Mouse (Mus musculus) A20 (cell line): ENCODE measurements around the gene Tln2.

ENCODE experiments used
- DNase-seq: peaks from one replicate; pipeline ENCODE4 v3.0.0-alpha.2; 2011; ENCODE audit warnings: low read depth, low spot score

The Tln2 gene

DNA sequence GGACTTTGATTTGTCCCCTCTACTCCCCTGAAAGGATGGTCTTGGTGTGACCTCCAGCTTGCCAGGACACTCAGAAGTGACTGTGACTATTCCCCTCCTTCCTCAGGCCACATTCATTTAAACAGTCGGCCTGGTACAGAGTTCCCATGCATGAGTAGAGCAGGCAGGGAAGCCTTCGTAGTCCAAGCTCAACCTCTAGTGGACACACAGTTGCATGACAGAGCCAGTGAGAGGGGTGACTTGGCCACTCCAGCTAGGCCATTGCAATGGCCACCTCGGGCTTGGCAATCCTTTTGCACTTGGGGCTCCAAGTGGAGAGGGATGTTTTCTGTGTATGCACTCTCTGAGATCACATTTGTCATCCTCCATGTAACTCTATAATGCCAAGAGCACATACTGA is 285.2 kb downstream of the Tln2 start:
- no peak for DNase-seq

DNA sequence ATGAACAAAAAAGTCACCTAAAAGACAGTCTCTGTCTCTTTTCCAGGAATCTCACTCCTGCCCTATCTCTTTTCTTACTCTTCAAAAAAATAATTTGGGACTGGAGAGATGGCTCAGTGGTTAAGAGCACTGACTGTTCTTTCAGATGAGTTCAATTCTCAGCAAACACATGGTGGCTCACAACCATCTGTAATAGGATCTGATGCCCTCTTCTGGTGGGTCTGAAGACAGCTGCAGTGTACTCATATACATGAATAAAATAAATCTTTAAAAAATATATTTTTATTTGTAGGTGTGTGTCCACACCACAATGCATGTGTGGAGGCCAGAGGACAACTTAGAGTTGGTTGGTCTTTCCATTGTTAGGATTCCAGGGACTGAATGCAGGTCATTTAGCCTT is 286.1 kb downstream of the Tln2 start:
- DNase-seq, result no peak

DNA sequence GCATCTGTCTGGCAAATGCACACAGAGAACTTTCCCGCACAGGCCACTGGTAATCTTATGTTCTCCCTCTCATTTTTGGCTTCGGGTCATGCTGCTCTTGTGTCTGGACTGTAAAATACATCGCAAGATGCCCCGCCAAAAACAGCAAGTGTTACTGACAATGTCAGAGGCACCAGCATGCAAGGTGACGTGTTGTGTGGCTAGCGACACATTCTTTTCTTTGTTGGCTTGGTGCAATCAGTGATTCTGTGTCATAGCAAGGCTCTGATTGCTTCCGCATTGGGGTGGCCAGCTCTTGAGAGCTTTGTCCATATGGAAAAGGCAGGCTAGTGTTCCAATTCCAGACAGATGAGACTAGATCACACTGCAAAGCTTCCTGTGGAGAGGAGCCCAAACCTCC is 288.8 kb downstream of the Tln2 start:
- no peak for DNase-seq

DNA sequence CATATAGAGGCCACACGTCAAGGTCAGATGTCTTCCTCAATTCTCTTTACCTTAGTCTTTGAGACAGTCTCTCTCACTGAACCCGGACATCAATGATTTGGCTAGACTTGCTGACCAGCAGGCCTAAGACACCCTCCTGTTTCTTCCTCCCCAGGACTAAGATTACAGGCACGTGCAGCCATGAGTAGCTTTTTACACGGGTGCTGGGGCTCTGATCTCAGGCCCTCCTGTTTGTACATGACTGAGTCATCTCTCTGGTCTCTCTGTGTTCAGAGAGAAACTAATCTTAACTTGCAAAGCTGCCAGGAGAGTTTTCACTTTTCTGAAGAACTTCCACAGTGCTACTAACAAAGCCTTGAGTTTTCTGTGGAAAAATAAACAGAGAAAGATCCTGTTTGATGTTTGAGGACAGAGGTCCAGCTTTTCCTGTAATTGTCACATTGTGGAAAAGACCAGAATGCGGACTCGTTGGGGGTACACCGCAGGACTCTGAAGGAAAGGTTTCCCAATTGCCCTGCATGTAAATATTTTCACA is 289.4 kb downstream of the Tln2 start:
- no peak for DNase-seq

DNA sequence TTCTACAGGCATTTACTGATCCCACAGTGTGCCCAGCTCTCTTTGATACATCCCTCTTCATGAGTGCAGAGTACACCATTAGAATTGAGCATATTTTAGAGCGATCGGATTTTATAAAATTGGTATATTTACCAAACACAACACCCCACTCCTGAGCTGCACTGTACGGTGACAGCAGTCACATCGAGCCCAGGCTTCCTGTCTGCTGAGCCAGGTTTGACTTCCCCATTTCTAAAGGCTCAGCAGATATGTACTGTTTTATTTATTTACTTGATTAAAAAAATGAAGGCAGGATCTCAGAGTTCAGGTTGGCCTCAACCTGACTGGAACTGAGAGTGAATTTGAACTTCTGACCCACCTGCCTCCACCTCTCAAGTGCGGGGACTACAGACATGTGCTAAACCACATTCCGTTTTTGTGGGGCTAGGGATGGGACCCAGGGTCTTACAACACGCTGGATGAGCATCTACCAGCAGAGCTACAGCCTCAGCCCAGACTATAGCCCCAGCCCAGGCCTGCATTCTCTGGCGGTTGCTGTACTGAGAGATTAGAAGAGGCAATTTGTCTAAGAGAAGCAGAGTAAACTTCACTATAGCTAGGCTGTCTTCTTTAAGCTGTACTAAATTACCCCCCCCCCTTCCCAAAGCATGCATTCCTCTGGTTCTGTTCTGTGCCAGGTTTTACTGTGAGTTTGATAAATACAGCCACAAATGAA is 292.1 kb downstream of the Tln2 start:
- DNase-seq, result peak; percentile 9

DNA sequence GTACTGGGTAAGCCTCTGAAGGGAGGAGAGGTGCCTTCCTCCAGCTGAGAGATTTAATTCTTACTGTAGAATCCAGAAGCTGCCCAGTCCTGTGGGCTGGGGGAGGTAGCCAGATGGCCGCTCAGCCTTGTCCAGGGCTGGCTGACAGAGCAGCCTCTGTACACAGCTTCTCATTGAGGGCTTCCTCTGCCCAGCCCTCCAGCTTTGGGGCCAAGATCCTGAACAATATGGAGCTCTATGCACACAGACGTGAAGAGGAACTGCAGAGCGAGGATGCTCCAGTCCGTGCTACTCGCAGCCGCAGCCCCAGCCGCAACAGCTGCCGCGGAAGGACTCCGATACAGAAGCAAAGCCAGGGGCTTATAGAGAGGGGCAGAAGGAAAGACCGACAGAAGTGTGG is 294.0 kb downstream of the Tln2 start:
- DNase-seq, result no peak

DNA sequence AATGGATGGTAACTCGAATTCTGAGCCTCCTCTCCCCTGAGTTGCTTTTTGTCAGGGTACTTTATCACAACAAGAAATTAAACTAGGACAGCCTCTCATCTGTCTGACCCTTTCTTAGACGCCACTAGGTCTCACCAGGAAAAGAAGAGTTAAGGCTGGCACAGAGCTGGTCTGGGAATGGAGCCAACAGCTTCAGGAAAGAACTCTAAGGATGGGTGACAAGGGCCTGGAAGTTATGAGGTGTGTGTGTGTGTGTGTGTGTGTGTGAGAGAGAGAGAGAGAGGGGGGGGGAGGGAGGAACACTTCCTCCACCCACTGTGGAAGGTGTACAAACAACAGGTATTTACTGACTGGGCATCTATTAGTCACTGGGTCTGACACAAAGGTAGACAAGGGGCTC is 294.6 kb downstream of the Tln2 start:
- no peak for DNase-seq

DNA sequence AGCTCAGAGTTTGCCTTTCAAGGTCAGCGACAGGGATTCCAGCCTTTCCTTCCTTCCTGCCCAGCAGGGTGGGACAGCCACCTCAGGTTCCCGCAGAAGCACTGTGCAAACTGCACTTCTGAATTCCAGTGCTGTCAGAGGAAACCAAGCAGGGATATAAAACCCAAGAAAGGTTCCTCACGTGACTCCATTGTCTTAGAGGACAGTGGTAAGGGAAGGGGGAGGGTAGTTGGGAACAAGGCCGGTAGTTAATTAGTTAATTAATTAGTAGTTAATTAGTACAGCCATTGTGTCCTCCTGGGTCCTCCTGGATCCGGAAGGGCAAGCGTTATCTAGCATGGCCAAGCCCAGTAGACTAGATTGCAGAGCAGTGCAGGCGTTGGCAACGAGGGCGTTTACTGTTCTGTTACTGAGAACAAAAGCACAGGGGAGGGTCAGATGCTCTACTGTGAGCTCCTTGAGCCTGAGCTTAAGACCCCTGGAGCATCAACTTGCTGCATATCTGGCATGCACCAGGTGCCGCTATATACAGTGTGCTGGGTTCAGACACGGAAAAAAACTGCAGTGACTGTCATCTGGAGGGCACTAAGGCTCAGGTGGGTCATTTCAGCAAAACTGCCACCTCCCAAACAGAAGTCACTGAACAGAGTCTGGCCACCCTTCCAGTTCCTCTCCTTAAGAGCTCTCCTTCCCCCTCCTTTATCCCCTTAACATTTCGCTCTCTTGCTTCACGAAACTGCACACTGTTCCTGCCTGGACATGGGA is 298.5 kb downstream of the Tln2 start:
- DNase-seq, result no peak

DNA sequence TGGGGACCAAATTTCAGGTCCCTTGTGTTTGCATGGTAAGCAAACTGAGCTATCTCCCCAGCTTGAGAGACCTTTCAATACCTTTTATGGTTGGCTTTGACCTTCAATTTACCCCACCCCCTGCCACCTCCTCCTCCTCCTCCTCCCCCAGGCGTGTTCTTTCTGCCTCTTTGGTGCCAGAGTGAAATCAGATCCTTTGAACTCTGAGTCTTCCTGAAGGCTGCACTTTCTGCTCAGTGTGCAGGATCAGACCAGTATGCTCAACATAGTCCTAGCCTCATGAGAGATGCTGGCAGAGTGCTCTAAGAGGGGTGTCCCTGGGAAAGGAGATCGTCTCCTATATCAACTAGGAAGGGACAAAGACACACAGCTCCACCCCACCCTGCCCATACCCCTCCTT is 309.4 kb downstream of the Tln2 start:
- DNase-seq, result no peak

DNA sequence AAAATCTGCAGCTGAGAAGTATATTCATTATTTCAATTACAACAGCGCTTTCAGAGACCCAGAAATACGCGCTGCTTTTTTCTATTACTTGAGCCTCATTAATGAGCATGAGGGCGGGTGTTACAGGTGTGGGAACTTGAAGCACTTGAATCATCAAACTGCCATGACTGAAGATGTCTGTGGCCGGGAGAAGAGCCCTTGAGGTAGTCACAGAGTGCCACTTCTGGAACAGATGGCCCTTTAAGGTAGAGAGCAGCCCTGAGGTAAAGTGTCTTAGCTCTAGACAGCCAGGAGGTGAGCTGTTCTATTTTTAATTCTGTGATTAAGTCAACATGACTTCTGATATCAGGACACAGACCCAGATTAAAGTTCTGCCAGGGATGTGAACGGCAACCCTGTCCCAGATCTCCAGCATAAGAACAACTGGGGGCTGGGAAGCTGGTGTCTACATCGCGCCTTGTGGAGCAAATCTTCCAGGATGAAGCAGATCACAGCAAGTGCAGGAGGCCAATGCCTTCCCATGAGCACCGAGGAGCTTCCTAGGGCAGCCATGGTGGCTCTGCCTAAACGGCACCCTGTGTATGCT is 312.0 kb downstream of the Tln2 start:
- no peak for DNase-seq

DNA sequence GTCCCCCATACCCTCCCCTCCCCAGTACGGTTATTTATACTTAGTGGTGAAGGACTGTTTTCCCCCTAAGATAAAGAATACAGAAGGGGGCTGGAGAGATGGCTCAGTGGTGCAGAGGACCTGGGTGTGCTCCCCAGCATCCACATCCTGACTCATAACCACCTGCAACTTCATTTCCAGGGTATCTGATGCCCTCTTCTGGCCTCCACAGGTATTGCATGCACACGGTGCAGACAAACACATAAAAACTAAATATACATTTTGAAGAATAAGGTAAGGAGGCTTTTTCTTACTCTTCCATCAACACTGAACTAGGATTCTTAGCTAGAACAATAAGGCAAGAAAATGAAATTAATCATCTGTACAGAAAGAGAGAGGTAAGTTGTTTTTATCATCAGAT is 314.2 kb downstream of the Tln2 start:
- DNase-seq, result peak; percentile 16

DNA sequence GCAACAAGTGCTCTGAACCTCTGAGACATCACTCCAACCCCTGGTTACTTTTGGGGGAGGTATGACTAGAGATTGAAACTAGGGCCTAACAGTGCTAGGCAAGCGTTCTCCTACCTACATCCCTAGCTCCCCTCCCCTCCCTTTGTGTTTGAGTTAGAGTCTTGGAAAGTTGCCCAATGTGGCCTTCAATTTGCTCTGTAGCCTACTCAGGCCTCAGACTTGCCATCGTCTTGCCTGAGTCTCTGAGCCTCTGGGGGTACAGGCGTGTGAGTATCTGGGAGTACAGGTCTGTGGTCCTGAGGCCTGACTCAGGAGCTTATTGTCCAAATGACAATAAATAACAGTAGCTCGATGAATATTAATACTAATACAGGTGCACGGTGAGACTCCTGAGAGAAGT is 317.8 kb downstream of the Tln2 start:
- no peak for DNase-seq

DNA sequence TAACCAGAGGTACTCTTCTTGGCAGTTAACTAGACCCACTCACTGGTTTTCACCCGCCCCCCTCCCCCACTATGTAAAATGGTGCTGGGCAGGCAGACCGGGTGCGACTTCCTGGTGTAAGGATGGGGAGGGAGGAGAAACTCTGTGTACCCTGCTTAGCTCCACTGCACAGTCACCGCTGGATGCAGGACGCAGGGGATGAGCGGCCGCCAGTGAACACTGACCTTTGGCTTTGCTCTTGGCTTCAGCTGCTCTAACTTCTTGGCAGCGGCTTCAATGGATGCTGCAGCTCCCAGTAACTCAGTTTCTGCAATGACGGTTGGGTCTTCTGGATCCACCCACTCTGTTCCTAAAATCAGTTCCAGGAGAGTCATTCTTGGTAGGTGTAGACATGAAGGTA is 319.0 kb downstream of the Tln2 start:
- no peak for DNase-seq

DNA sequence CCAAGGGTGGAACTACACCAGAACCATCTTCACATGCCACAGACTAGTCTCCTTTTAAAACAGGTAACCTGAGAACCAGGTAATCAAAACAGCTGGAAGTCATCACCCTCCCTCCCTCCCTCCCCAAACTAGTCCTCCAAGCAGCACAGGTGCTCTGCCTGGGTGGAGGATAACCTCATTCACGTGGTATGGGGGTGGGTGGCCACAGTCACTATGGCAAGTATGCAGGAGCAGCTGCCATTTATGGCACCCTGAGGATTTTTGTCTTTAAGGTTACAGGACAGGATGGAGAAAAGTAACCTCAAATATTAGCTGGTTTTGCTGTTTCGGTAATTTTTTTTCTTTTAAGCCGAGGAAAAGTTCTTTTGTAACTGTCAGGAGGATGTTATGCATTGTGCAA is 322.5 kb downstream of the Tln2 start:
- no peak for DNase-seq

DNA sequence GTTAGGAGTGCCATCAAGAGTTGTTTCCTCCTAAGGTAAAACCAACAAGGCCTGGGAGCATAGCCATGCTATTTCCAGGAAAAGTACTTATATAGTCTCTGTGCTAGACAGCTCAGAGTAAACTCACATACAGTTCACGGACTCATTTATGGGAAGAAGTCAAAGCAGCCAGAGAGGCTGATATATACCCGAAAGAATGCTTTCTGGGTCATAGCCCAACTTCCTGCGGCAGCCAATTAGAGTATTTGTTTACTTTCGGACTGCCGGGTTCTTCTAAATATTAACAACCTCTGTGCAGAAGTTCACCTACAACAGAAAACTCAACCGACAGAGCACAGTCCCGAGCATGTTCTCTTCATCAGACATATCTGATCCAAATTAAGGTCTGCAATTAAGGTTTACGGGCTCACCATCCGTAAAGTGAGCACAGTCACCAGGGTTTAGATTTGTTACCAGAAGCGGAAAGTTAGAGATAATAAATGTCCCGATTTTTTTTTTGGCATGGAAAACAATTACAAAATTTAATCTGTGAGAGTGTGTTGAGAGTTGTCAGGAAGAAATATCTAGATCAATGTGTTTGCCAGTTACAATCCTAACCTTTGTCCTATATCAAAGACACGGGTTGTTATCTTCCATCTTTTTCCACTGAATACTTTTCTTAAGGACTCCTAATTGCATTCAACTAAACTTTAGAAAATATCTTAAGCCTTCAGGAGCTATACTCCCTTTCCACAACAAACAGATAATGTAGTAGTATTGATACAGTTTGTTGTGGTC is 323.9 kb downstream of the Tln2 start:
- no peak for DNase-seq

DNA sequence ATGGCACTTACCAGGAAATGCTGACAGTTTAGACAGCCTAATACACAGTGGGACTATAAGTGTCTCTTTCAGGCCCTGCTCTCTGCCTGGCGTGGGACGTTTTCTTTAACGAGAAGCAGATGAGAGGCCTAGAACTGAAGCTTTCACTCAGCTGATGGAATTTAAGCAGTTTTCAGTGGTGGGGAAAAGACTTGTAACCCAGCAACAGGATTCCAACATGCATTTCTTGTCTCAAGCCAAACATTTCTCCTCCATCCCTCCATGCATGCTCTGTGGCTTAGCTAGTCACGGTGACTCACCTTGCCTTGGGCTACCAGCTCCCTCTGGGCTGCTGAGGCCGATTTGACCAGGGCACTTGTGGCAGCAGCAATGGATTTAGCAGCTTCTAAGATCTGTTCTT is 330.5 kb downstream of the Tln2 start:
- DNase-seq, result no peak

DNA sequence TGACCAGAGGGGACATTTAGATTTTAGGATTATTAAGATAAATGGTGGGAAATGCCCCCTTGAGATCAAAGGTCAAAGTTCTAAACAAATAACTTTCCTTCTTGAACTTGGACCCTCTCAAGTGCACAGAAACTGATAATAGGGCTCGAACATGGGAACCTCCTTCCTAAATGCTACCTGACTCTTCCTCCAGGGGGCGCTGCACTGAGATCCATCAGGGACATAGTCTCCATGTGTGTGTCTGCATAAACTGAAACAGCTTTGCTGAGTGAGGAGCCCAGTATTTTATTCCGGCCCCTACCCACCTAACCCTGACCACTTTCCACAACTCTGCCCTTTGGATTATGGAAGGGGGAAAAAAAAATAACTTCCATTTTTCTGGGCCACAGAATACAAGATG is 339.1 kb downstream of the Tln2 start:
- peak; percentile 43 for DNase-seq

DNA sequence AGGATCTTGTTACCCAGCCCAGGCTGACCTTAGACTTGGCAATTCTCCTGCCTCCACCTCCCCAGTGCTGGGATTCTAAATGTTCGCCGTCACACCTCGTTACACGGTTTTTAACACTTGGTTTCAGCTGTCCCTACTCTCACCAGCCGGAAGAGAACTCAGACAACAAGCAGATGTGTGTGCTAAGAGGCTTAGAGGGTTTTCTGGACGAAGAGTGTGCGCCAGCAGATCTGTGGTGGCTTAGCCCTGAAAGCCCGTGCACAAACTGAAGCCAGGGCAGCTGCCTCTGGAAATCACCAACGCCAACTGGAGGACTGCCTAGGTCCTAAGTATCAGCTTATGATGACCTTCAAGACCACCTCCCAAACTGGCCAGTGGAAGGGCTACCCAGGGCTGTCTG is 341.5 kb downstream of the Tln2 start:
- no peak for DNase-seq

DNA sequence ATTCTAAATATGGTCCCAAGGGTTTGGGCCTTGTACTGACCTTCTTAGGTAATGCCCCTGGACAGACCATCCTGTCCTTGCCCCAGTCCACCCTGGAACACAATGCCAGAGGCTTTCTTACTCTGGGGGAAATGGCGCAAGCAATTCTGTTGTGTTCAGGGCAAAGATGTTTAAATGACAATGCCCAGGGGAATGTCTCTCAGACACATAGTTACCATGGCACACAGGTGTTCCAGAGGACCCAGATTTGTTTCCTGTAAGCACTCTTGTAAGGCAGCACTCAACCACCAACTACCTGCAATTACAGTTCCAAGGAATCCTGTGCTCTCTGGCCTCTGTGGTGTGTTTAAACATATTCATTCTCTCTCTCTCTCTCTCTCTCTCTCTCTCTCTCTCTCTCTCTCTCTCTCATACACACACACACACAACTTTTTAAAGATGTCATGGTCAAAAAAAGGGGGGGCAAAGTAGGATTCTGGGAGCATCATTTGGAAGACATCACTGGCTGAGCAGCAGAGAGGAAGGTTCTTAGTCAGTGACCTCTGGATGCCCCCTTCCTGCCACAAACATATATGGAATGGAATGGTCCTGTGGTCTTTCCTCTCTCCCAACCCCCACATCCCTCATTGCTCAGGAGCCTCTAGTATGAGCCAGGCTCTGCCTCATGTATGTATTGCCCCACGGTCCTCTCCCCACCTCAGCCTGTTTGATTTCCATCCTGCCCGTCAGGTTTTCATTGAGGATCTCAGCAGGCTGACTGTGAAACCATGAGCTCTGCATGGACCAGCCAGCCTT is 345.1 kb downstream of the Tln2 start:
- DNase-seq, result no peak

DNA sequence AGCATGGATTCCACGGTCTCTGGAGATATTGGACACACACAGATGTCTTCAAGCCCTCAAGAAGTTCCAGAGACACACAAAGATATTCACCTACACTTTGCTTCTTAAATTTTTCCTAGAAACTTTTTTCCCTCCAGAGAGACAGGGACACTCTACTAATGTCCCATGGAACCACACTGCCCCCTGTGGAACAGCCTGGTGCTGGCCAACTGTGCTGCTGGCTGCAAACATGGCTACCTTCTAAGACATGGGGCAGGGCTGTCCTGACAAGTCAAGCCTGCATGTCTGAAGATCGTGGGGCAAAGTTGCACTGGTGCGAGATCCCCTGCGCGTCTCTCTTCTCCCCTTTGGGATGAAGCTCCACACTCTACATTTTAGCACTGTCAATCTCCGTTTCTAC is 346.2 kb downstream of the Tln2 start:
- peak; percentile 16 for DNase-seq

DNA sequence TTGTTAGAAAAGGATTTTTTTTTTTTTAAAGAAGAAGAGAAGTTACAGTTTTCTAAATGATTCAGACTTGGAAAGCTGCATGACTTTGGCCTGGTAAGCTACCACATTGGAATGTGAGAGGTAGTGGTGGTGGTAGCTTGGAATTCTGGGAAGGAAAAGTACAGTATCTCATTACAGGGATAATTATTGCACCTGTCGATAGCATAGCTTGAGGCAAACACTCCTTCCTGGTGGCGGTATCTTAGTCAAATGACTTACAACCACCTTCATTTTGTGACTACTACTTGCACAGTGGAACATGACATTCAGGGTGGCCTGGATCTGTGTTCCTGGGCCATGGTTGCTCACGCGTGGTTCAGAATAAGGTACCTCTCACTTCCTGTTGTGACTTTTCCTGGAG is 348.3 kb downstream of the Tln2 start:
- no peak for DNase-seq
